ENCODE assay signal across 12 mouse cellular contexts in the genomic region with DNA sequence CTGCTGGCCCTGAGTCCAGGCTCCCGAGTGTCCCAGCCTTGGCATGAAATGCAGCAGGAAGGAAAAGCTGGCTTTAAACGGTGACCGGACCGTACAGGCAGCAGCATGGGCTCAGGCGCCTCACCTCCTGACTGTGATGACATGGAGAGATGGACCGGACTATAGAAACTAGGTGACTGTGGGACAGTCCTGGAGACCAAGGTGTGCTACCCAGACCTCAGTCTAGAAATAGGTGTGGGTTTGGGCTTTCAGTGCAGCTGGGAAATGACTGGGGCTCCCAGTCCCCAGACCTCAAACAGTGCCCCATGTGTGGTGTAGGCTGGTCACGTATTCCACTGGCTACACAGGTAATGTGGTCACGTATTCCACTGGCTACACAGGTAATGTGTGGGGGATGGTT. TPM values are rescaled to one million over a fixed set of nuclear protein-coding genes. Genes with fewer than 3 reads are reported as not detected.
DNase-seq lines count a peak whose midpoint lies in the region; ATAC-seq and TF ChIP-seq lines count a peak whose summit lies in the region.
"Had no signal": no experiment of that assay in that cellular context is flagged by ENCODE, and none has a peak within 500 bp of the region (broad histone marks: within the 10 kb centered on the region; RNA-seq: fewer than 3 reads in every experiment).

No protein-coding gene starts in this region.

- TF ChIP-seq POLR2A in cortical plate, adult 2 months (IDR thresholded peaks at IDR 0.05; ENCODE audit: extremely low read depth, insufficient read depth, low read length) = no peak

- no peak overlapping the region for H3K4me3 ChIP-seq in layer of hippocampus, adult 2 months
- H3K4me3 ChIP-seq in cortical plate, adult 2 months (ENCODE audit: insufficient read depth, low read length) = no peak overlapping the region
- H3K4me3 ChIP-seq in liver, postnatal 0 days (ENCODE audit: low read depth, low read length) = peak overlapping the region; percentile 17; the same call in 1 of the 2 replicates

- TF ChIP-seq EP300 in liver, postnatal 0 days (IDR thresholded peaks at IDR 0.05; ENCODE audit: low read depth) = no peak

- intact Hi-C loops in heart, postnatal 14 days (cut with DNase I) = no loop called here

- peak; percentile 89 for DNase-seq in heart, adult 11 months
- DNase-seq in heart, postnatal 14 days = no peak
- DNase-seq in layer of hippocampus, adult 2 months (ENCODE audit: low spot score in 2 of 2) = no peak
- no peak for DNase-seq in layer of hippocampus, adult 18-20 months (ENCODE audit: low spot score in 2 of 2)
- no peak for DNase-seq in liver, postnatal 0 days
- DNase-seq in gastrocnemius, adult 8-10 months (ENCODE audit: low spot score in 2 of 2) = no peak
- no peak for DNase-seq in cerebellum, adult 11-12 months
- DNase-seq: cerebellum, adult 11 months had no signal

- no peak for TF ChIP-seq CTCF in layer of hippocampus, adult 2 months (conservative IDR thresholded peaks at IDR 0.05)
- no peak for TF ChIP-seq CTCF in cortical plate, adult 2 months (IDR thresholded peaks at IDR 0.05; ENCODE audit: extremely low read depth, insufficient read depth, low read length)
- no peak for TF ChIP-seq CTCF in liver, postnatal 0 days (IDR thresholded peaks at IDR 0.05; ENCODE audit: low read depth)

- H3K9ac ChIP-seq in liver, postnatal 0 days (replicated peaks) = peak overlapping the region; percentile 22; the same call in 1 of the 2 replicates

- peaks cover 45% of the 10 kb centered on the region for H3K36me3 ChIP-seq in liver, postnatal 0 days (replicated peaks; ENCODE audit: insufficient read depth, low read length)

- no peaks in the 10 kb centered on the region for H3K27me3 ChIP-seq in liver, postnatal 0 days (ENCODE audit: insufficient read depth, low read length)

- no peaks in the 10 kb centered on the region for H3K9me3 ChIP-seq in liver, postnatal 0 days (ENCODE audit: low read length)

- 51% methylated on average over 8 of the region's 8 CpGs for WGBS in liver, postnatal 0 days (ENCODE audit: insufficient replicate concordance)

- H3K4me2 ChIP-seq in liver, postnatal 0 days (ENCODE audit: low read depth, low read length) = peak overlapping the region; percentile 41

- no peak for ATAC-seq in liver, postnatal 0 days
- ATAC-seq: intestine, postnatal 0 days had no signal

- peak overlapping the region; percentile 74; the same call in 1 of the 2 replicates for H3K27ac ChIP-seq in layer of hippocampus, adult 2 months
- peak overlapping the region; percentile 61 for H3K27ac ChIP-seq in cortical plate, adult 2 months (ENCODE audit: insufficient read depth, low read length)
- peak overlapping the region; percentile 82 for H3K27ac ChIP-seq in liver, postnatal 0 days (ENCODE audit: low read depth)

- peaks cover 2% of the 10 kb centered on the region for H3K4me1 ChIP-seq in cortical plate, adult 2 months (ENCODE audit: control insufficient read depth, insufficient read depth, low read length)
- H3K4me1 ChIP-seq in liver, postnatal 0 days (ENCODE audit: insufficient read depth) = peaks cover 16% of the 10 kb centered on the region

RNA-seq across cellular contexts. Expression of a gene that starts 16.6 kb away (rescaled TPM):
- 10 to 100 TPM in 1 of 2 experiments, 1 to 10 TPM in 1; 8.6 to 12.3 TPM for total RNA-seq in heart, postnatal 14 days (2021)
- 100 to 1,000 TPM; 136 to 154 TPM for total RNA-seq in layer of hippocampus, adult 2 months (2021)
- total RNA-seq in layer of hippocampus, adult 18-20 months (2021) = 100 to 1,000 TPM; 162 to 169 TPM
- 232 and 245 TPM in 2 replicates for polyA plus RNA-seq in cortical plate, adult 2 months (2012; rRNA removed)
- polyA plus RNA-seq in liver, postnatal 0 days (2015; fragmentation: Nextera tagmentation; extraction: Ambion mirVana) = 31.2 and 32.5 TPM in 2 replicates
- total RNA-seq in gastrocnemius, adult 8-10 months (2022) = 1 to 10 TPM; 2.1 to 6.2 (median 3.1) TPM

RNA-seq across cellular contexts. Expression of a gene that starts 31.3 kb away (rescaled TPM):
- total RNA-seq in heart, postnatal 14 days (2021) = 10 to 100 TPM; 42.4 to 44.8 TPM
- total RNA-seq in layer of hippocampus, adult 2 months (2021) = 10 to 100 TPM; 45.7 to 47.5 TPM
- 10 to 100 TPM; 44.5 to 45.6 TPM for total RNA-seq in layer of hippocampus, adult 18-20 months (2021)
- polyA plus RNA-seq in cortical plate, adult 2 months (2012; rRNA removed) = 44.0 and 44.1 TPM in 2 replicates
- 10.5 and 11.1 TPM in 2 replicates for polyA plus RNA-seq in liver, postnatal 0 days (2015; fragmentation: Nextera tagmentation; extraction: Ambion mirVana)
- 10 to 100 TPM; 12.7 to 19.4 (median 16.6) TPM for total RNA-seq in gastrocnemius, adult 8-10 months (2022)

RNA-seq across cellular contexts. Expression of a gene that starts 32.2 kb away (rescaled TPM):
- total RNA-seq in heart, postnatal 14 days (2021) = 10 to 100 TPM; 45.7 to 46.5 TPM
- total RNA-seq in layer of hippocampus, adult 2 months (2021) = 10 to 100 TPM; 39.6 to 48.8 TPM
- total RNA-seq in layer of hippocampus, adult 18-20 months (2021) = 10 to 100 TPM; 44.5 to 48.1 TPM
- 36.2 and 38.5 TPM in 2 replicates for polyA plus RNA-seq in cortical plate, adult 2 months (2012; rRNA removed)
- 26.7 TPM in 2 replicates for polyA plus RNA-seq in liver, postnatal 0 days (2015; fragmentation: Nextera tagmentation; extraction: Ambion mirVana)
- 10 to 100 TPM; 12.8 to 15.7 (median 14.4) TPM for total RNA-seq in gastrocnemius, adult 8-10 months (2022)

RNA-seq across cellular contexts. Expression of a gene that starts 46.8 kb away (rescaled TPM):
- not detected for total RNA-seq in heart, postnatal 14 days (2021)
- total RNA-seq in layer of hippocampus, adult 2 months (2021) = not detected
- total RNA-seq in layer of hippocampus, adult 18-20 months (2021) = not detected
- 0.06 TPM in 1 of 2 replicates, not detected in the other for polyA plus RNA-seq in cortical plate, adult 2 months (2012; rRNA removed)
- polyA plus RNA-seq in liver, postnatal 0 days (2015; fragmentation: Nextera tagmentation; extraction: Ambion mirVana) = not detected in 2 replicates
- not detected for total RNA-seq in gastrocnemius, adult 8-10 months (2022)
- total RNA-seq: liver, adult 2 months had no signal
- polyA plus RNA-seq: intestine, postnatal 0 days; liver, adult 2 months had no signal

RNA-seq across cellular contexts. Expression of a gene that starts 51.8 kb away (rescaled TPM):
- total RNA-seq in heart, postnatal 14 days (2021) = not detected
- under 1 TPM; 0.51 to 0.59 TPM for total RNA-seq in layer of hippocampus, adult 2 months (2021)
- total RNA-seq in layer of hippocampus, adult 18-20 months (2021) = under 1 TPM; 0.37 to 0.63 TPM
- polyA plus RNA-seq in cortical plate, adult 2 months (2012; rRNA removed) = 0.25 and 0.36 TPM in 2 replicates
- not detected in 2 replicates for polyA plus RNA-seq in liver, postnatal 0 days (2015; fragmentation: Nextera tagmentation; extraction: Ambion mirVana)
- total RNA-seq in gastrocnemius, adult 8-10 months (2022) = not detected
- total RNA-seq: liver, adult 2 months had no signal
- polyA plus RNA-seq: erythroblast, embryonic 14.5 days; liver, adult 2 months had no signal

Comparison
In these comparisons a context has a peak if more than half of its experiments do, and no peak if none do; other contexts are left out.
1. RNA of a gene that starts 16.6 kb away (total RNA-seq): 162 to 169 TPM in layer of hippocampus, adult 18-20 months and 136 to 154 TPM in layer of hippocampus, adult 2 months; 8.6 to 12.3 TPM in heart, postnatal 14 days and 2.1 to 6.2 TPM in gastrocnemius, adult 8-10 months; every median in the first group is over 10 times any median in the second.
2. Peak in every context shown above with its lines, with median percentiles within 50 percentile points of each other: H3K27ac ChIP-seq.